Mouse (Mus musculus) thymus, postnatal 4 days (tissue): ENCODE data around the gene Hadhb.
"Not testable (repeated sequence)": the region's sequence is repeated elsewhere in the genome, so short reads cannot be mapped to it uniquely, and the experiment has no call there.

Experiments
- DNase-seq: peaks from one replicate; pipeline ENCODE4 v3.0.0; 2021

Hadhb gene

GRCm38 (mm10) chr5:30187687-30188485, 32.8 kb downstream of the Hadhb start:
- no peak for DNase-seq

- no peak for DNase-seq
Measured at GRCm38 (mm10) chr5:30192452-30192851, 37.4 kb downstream of the Hadhb start.

- DNase-seq: no peak
Measured at GRCm38 (mm10) chr5:30195340-30195739, 40.3 kb downstream of the Hadhb start.

GRCm38 (mm10) chr5:30198257-30198656, 43.2 kb downstream of the Hadhb start:
- DNase-seq: peak; percentile 60

- DNase-seq: peak; percentile 31
Measured at GRCm38 (mm10) chr5:30201521-30201920, 46.5 kb downstream of the Hadhb start.

GRCm38 (mm10) chr5:30202221-30202620, 47.2 kb downstream of the Hadhb start:
- no peak for DNase-seq

- no peak for DNase-seq
Measured at GRCm38 (mm10) chr5:30203216-30203885, 48.3 kb downstream of the Hadhb start.

GRCm38 (mm10) chr5:30204441-30204840, 49.4 kb downstream of the Hadhb start:
- DNase-seq: no peak

- DNase-seq: no peak
Measured at GRCm38 (mm10) chr5:30205034-30205433, 50.0 kb downstream of the Hadhb start.

- no peak for DNase-seq
Measured at GRCm38 (mm10) chr5:30205493-30205892, 50.4 kb downstream of the Hadhb start, which contains the start of gene Adgrf3. Gene Adgrf3 (minus strand): TSS chr5:30205722.

- peak; percentile 67 for DNase-seq
Measured at GRCm38 (mm10) chr5:30207276-30207675, 52.2 kb downstream of the Hadhb start.

- not testable (repeated sequence) for DNase-seq
Measured at GRCm38 (mm10) chr5:30210758-30211157, 55.7 kb downstream of the Hadhb start.

- DNase-seq: peak; percentile 81
Measured at GRCm38 (mm10) chr5:30214889-30215288, 59.8 kb downstream of the Hadhb start.

GRCm38 (mm10) chr5:30215970-30216369, 60.9 kb downstream of the Hadhb start:
- no peak for DNase-seq

- DNase-seq: no peak
Measured at GRCm38 (mm10) chr5:30219715-30220114, 64.7 kb downstream of the Hadhb start.

GRCm38 (mm10) chr5:30220666-30221065, 65.6 kb downstream of the Hadhb start:
- DNase-seq: no peak

GRCm38 (mm10) chr5:30222681-30223080, 67.6 kb downstream of the Hadhb start:
- no peak for DNase-seq

- DNase-seq: peak; percentile 75
Measured at GRCm38 (mm10) chr5:30230901-30231300, 75.9 kb downstream of the Hadhb start.

GRCm38 (mm10) chr5:30231891-30232270, 76.8 kb downstream of the Hadhb start:
- no peak for DNase-seq

GRCm38 (mm10) chr5:30232271-30232971, 77.4 kb downstream of the Hadhb start, which contains the start of gene Selenoi:
Gene Selenoi (plus strand): TSS chr5:30232581.
- DNase-seq: peak; percentile 99

GRCm38 (mm10) chr5:30233042-30233441, 78.0 kb downstream of the Hadhb start:
- DNase-seq: peak; percentile 65

GRCm38 (mm10) chr5:30233979-30234378, 78.9 kb downstream of the Hadhb start:
- no peak for DNase-seq
